Mouse (Mus musculus): ENCODE data around the gene Ccdc116. TPM values are rescaled to one million over a fixed set of nuclear protein-coding genes. Genes with fewer than 3 reads are reported as not detected.
"Not testable (repeated sequence)": the region's sequence is repeated elsewhere in the genome, so short reads cannot be mapped to it uniquely, and the experiment has no call there.

Gene Ccdc116
- under 1 TPM in 1 of 2 experiments, not detected in 1; 0.26 TPM for total RNA-seq (2021)
- long read RNA-seq, experiment 1: 0 reads
- long read RNA-seq, experiment 2: 0 reads

DNA sequence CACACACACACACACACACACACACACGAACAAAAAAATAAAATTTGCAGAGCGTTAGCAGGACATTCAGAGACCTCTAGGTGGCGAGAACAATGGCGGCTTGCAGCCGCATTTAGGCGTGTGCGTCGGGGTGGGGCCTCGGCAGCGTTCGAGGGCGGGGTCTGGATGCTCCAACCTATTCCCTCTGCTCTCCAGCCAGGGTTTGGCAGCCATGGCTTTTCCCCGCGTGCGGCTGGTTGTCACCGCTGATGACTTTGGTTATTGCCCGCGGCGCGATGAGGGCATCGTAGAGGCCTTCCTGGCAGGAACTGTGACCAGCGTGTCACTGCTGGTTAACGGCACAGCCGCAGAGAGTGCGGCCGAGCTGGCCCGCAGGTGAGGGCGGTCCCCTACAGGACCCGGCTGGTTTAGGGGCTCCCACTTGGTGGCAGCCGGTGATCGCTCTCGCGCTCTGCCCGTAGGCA is at the start of gene Ccdc116:
Gene Ccdc116, minus strand, starts transcription at position 458 of the 464 bp plus-strand sequence.
- DNase-seq: peak; percentile 52 to 55
- intact Hi-C loops (cut with DNase I): loop anchor here (5.0 kb wide), 2 partner anchors 60 to 125 kb away; partner anchors contain the start of gene Rimbp3

DNA sequence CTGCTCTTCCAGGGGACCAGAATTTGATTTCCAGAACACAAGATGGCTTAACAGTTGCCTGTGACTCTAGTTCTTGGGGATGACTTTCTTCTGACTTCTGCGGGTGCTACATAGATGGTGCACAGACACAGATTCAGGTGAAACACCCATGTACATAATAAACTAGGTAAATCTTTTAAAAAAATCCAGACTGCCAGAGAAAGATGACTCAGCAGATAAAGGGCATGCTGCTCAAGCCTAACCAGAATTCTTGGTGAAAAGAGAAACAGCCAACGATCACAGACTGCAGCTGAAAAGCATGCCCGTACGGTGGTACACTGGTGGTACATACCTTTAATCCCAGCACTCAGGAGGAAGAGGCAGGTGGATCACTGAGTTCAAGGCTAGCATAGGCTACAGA is 46.8 kb upstream of the Ccdc116 start:
- no peak for DNase-seq
- intact Hi-C loops (cut with DNase I): no loop called here

DNA sequence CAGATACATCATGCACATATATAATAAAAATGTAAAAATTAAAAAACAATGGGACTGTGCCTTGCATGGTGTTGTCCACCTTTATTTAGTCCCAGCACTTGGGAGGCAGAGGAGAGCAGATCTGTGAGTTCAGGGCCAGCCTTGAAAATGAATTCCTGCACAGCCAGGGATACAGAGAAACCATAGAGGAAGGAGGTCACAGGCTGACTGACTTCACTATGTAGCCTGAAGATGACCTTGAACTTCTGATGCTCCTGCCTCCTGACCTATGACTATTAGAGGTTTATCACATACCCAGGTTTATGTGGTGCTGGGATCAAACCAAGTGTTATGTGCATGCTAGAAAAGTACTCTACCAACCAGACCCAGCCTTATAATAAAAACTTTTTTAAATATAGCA is 38.4 kb upstream of the Ccdc116 start:
- DNase-seq: no peak
- intact Hi-C loops (cut with DNase I): no loop called here

GRCm38 (mm10) chr16:17183003-17183402 is 36.0 kb upstream of the Ccdc116 start:
- DNase-seq: no peak
- intact Hi-C loops (cut with DNase I): no loop called here

- intact Hi-C loops (cut with DNase I): no loop called here
- no peak for DNase-seq
Measured at GRCm38 (mm10) chr16:17182136-17182535, 35.1 kb upstream of the Ccdc116 start.

DNA sequence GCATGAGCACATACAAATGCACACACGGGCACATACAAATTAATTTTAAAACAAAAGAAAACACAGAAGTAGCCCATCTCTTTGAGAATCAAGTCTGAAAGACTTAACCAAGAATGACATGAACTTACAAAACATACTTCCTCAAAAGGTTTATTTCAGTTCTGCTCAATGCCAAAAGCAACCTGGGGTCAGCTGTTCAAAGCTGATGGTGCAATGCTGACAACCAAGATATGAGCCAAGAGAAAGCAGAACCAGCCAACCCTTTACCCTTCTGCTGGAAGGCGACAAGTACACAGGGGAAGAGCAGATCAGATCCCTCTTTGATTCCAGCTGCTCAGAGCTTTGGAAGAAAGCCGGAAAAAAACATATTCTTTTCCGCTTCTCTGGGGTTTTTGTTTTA is 34.4 kb upstream of the Ccdc116 start:
- intact Hi-C loops (cut with DNase I): no loop called here
- peak in 1 of 2 experiments; percentile 17 for DNase-seq

DNA sequence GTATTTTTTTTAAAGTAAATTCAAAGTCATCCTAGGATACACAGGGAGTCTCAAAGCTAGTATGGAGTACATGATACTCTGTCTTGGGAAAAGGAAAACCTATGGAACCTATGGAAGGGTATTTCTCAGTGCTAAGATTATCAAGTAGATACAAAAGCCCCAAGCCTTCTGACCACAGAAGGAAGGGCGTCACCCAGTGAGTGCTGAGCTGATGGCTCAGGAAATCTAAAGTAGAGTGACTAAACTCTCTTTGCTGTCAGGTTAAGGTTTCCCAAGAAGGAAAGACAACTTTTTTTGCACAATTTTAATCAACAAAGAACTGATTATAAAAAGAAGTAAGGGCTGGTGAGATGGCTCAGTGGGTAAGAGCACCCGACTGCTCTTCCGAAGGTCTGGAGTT is 32.7 kb upstream of the Ccdc116 start:
- intact Hi-C loops (cut with DNase I): no loop called here
- no peak for DNase-seq

GRCm38 (mm10) chr16:17177623-17178170 is 30.7 kb upstream of the Ccdc116 start:
- intact Hi-C loops (cut with DNase I): no loop called here
- no peak for DNase-seq

DNA sequence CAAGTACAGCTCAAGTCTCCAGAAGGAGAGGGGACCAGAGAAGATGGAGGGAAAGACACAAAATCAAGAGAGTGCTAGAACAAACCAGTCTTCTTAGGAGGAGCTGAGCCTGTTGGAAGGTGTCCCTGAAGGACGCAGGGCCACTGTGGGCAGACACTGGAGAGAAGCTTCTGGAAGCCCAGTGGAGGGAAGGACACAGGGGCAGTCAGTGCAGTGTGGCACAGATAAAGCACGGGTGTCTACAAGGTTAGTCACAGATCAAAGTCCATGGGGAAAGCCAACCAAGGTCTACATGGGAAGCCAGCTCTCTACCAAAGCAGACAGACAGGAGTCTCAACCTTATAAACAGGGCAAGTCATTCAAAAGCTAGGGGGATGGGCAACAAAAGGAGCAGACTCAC is 28.7 kb upstream of the Ccdc116 start:
- DNase-seq: no peak
- intact Hi-C loops (cut with DNase I): no loop called here

DNA sequence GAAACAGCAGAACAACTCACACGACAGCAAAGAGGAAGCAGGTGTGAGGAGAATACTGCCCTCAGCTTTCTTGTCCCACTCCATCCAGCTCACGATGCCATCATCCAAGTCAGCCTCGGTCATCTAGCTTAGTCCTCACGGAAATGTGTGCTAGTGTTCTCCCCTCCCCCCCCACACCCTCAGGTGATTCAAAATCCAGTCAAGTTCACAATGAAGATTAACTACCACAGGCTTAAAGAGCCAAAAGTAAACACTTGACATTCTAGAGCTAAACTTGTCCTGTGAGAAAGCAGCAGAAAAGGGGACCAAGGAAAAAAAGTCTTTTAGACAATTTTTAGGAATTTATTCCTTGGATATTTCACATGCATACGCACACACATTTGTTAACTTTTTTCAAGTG is 21.0 kb upstream of the Ccdc116 start:
- intact Hi-C loops (cut with DNase I): no loop called here
- DNase-seq: no peak

DNA sequence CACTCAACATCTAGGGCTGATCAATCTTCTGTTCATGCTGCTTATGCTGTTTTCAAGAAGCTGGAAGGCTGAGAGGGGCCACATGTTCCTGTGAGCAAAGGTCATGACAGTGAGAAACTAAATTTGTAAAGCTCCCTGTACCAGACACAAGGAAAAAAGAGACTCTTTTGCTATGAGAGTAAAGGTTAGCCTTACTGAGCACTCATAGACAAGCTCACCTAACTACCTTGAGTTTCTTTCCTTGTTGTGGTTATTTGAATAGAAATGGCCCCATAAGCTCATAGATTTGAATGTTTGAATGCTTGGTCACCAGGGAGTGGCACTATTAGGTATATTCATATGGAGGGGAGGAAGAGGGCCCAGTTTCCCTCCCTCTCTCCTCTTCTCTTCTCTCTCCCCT is 20.1 kb upstream of the Ccdc116 start:
- intact Hi-C loops (cut with DNase I): no loop called here
- no peak for DNase-seq

- DNase-seq; intact Hi-C loops (cut with DNase I): not testable (repeated sequence)
Measured at GRCm38 (mm10) chr16:17165478-17165877, 18.4 kb upstream of the Ccdc116 start.

- intact Hi-C loops (cut with DNase I): no loop called here
- no peak for DNase-seq
Measured at GRCm38 (mm10) chr16:17154346-17154745, 7.3 kb upstream of the Ccdc116 start.

DNA sequence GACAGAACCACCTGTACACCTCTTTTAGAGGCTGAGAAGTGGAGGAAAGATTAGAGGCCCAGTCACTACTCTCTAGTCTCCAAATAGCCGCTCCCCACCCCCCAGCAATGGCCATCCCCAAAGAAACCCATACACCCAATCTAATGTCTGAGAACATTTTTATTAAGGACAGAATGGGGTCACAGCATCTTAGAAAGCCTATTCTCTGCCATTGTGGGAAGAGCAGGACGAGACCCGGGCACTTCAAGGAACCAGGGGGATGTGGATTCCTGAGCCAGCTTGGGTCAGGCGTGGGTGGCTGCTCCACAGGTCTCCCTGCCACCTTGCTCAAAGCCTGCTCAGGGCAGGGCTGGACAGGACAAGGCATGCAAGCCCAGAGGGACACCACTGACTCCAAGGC is 4.8 kb upstream of the Ccdc116 start:
- DNase-seq: no peak
- intact Hi-C loops (cut with DNase I): no loop called here

DNA sequence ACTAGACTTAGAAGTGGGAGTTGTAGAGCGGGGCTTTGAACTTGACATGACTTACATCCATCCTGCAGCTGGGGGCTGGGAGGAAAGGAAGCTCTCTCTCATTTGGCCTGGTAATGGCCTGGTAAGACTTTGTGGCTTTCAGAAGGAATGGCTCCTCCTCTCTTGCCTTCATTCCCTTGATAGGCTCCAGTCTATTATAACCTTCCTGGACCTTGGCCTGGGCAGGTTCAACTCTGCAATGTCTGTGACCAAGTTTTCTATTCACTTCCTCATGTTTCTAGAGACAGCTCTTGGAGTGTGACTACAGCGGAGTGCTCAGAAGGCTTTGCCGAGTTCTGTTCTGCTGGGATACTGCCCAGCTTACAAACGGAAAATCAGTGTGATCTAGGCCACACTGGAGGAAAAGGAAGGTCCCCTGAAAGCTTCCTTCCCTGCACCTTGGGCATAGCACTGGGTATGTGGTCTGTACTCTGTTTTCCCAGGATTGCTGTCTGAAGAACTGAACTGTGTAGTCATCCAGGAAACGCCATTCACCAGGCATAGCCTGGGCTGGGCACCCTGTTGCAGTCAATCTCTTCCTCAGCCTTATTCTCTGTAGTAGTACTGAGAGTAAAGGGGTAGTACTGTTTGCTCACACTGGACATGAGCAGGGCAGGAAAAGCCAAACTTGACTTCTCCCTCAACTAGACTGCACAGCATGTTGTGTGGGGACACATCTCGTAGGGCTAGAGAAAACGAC is 3.7 kb upstream of the Ccdc116 start:
- intact Hi-C loops (cut with DNase I): no loop called here
- DNase-seq: no peak

GRCm38 (mm10) chr16:17148084-17148483 is 1.1 kb upstream of the Ccdc116 start:
- intact Hi-C loops (cut with DNase I): loop anchor here (5.0 kb wide), 2 partner anchors 59 to 124 kb away; partner anchors contain the start of gene Rimbp3
- no peak for DNase-seq

GRCm38 (mm10) chr16:17147391-17147929 is 431 bp upstream of the Ccdc116 start:
- no peak for DNase-seq
- intact Hi-C loops (cut with DNase I): loop anchor here (5.0 kb wide), 2 partner anchors 60 to 125 kb away; partner anchors contain the start of gene Rimbp3

- intact Hi-C loops (cut with DNase I): no loop called here
- DNase-seq: no peak
Measured at GRCm38 (mm10) chr16:17144339-17144738, 2.7 kb downstream of the Ccdc116 start, which contains the start of gene Ydjc. Gene Ydjc (plus strand): TSS chr16:17144621.

DNA sequence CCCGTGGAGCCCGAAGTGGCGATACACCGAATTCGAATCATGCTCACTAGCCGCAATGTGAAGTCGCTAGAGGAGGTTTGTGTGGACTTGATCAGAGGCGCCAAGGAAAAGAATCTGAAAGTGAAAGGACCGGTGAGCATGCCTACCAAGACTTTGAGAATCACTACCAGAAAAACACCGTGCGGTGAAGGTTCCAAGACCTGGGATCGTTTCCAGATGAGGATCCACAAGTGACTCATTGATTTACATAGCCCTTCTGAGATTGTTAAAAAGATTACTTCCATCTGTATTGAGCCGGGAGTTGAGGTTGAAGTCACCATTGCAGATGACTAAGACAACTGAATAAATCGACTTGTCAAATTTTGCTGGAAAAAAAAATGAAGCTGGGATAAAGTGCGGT is 9.7 kb downstream of the Ccdc116 start:
- intact Hi-C loops (cut with DNase I): no loop called here
- no peak for DNase-seq

GRCm38 (mm10) chr16:17132906-17133200 is 14.2 kb downstream of the Ccdc116 start:
- no peak for DNase-seq
- intact Hi-C loops (cut with DNase I): loop anchor here (5.0 kb wide), 1 partner anchor 74 kb away; the partner anchor contains the start of gene Rimbp3

DNA sequence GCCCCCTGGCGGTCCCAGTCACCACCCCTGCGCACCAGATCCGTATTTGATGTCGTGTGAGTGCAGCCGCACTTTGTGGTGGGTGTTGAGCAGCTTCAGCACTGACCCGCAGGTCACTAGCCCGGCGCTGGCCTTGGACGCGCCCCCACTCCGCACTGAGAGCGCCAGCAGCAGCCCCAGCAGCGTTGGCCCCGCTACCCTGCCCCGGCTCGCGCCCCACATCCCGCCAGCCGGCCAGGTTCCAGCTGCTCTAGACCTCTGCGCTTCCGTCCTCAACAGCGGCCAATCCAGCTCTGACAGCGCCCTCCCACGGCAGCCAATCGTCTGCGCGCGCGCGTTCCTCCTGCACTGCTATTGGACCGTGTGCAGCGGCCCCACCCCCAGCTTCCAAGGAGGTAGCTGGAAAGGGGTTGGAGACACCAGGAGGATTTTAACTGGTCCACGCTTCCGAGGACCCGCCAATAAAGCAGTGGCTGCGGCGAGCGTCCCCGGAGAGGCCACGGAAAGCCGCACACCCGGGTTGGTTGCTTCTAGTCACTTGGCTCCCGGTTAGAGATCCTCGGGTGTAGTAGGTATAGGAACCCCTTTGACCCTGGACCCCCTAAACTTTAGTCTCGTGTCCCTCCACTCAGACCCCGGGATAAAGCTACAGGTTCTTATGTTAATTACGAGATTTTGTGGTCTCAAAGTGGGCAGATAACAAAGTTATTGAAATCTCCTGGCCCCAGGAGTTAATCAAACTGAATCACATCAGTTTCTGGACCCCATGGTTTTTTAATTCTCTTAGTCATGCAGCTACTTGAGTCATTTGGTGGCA is 14.7 kb downstream of the Ccdc116 start, which contains the start of gene Sdf2l1:
Gene Sdf2l1, minus strand, starts transcription at position 295 of the 817 bp plus-strand sequence.
- DNase-seq: peak; percentile 92 to 95
- intact Hi-C loops (cut with DNase I): loop anchor here (5.0 kb wide), 1 partner anchor 75 kb away; the partner anchor contains the start of gene Rimbp3

All from gastrocnemius, postnatal 36 days (tissue).